Mouse (Mus musculus) splenic B cell, adult 2 months (primary cell): ENCODE measurements around the gene Gm11037.
A peak's percentile ranks its signal among the peaks of the same experiment; 100 is the strongest.

Source experiments
- DNase-seq: peaks from one replicate; pipeline ENCODE4 v3.0.0-alpha.2; 2011; ENCODE audit warnings: low read depth, low spot score
- H3K27me3 ChIP-seq: 2 replicates; pipeline ENCODE4 v1.6.1; 2012; ENCODE audit warnings: mild to moderate bottlenecking, low read length, moderate library complexity, mixed read lengths; ENCODE audit not compliant: control insufficient read depth, poor library complexity, insufficient read depth, severe bottlenecking
- H3K36me3 ChIP-seq: 2 replicates; pipeline ENCODE4 v1.6.1; 2012; ENCODE audit warnings: mild to moderate bottlenecking, low read length, moderate library complexity, mixed read lengths; ENCODE audit not compliant: control insufficient read depth, poor library complexity, insufficient read depth, severe bottlenecking

Gm11037 gene

GRCm38 (mm10) chr2:131152166-131152730 lies 19.0 kb downstream of the Gm11037 start:
- Histone ChIP-seq H3K36me3 (peaks cover 4% of the 10 kb centered on the region; the same call in 1 of the 2 replicates), H3K27me3 (no peaks in the 10 kb centered on the region)
- DNase-seq, result no peak

GRCm38 (mm10) chr2:131154036-131154435 lies 20.7 kb downstream of the Gm11037 start:
- Histone ChIP-seq H3K27me3 (no peaks in the 10 kb centered on the region), H3K36me3 (peaks cover 4% of the 10 kb centered on the region; the same call in 1 of the 2 replicates)
- no peak for DNase-seq

GRCm38 (mm10) chr2:131156987-131157386 lies 23.7 kb downstream of the Gm11037 start:
- Histone ChIP-seq H3K27me3 (no peaks in the 10 kb centered on the region), H3K36me3 (peaks cover 3% of the 10 kb centered on the region; the same call in 1 of the 2 replicates)
- DNase-seq, result no peak

- H3K36me3 ChIP-seq, result no peaks in the 10 kb centered on the region
- no peak for DNase-seq
- no peaks in the 10 kb centered on the region for H3K27me3 ChIP-seq
Measured at GRCm38 (mm10) chr2:131159491-131159910, 26.2 kb downstream of the Gm11037 start.

- no peaks in the 10 kb centered on the region for H3K36me3 ChIP-seq
- no peaks in the 10 kb centered on the region for H3K27me3 ChIP-seq
- DNase-seq, result peak; percentile 99
Measured at GRCm38 (mm10) chr2:131159938-131160581, 26.8 kb downstream of the Gm11037 start, which contains the start of gene 1700037H04Rik. Gene 1700037H04Rik, minus strand, starts transcription at chr2:131160081.

GRCm38 (mm10) chr2:131160671-131161111 lies 27.4 kb downstream of the Gm11037 start:
- H3K27me3 ChIP-seq, result no peaks in the 10 kb centered on the region
- H3K36me3 ChIP-seq, result no peaks in the 10 kb centered on the region
- peak; percentile 45 for DNase-seq

GRCm38 (mm10) chr2:131163924-131164323 lies 30.6 kb downstream of the Gm11037 start:
- H3K27me3 ChIP-seq, result no peaks in the 10 kb centered on the region
- no peak for DNase-seq
- H3K36me3 ChIP-seq, result no peaks in the 10 kb centered on the region

- DNase-seq, result no peak
- no peaks in the 10 kb centered on the region for H3K27me3 ChIP-seq
- H3K36me3 ChIP-seq, result no peaks in the 10 kb centered on the region
Measured at GRCm38 (mm10) chr2:131166172-131166571, 32.9 kb downstream of the Gm11037 start.

- Histone ChIP-seq H3K27me3 (no peaks in the 10 kb centered on the region), H3K36me3 (no peaks in the 10 kb centered on the region)
- DNase-seq, result no peak
Measured at GRCm38 (mm10) chr2:131167984-131168383, 34.7 kb downstream of the Gm11037 start.

GRCm38 (mm10) chr2:131168914-131169313 lies 35.6 kb downstream of the Gm11037 start:
- DNase-seq, result no peak
- Histone ChIP-seq H3K36me3 (no peaks in the 10 kb centered on the region), H3K27me3 (no peaks in the 10 kb centered on the region)

GRCm38 (mm10) chr2:131170936-131171335 lies 37.6 kb downstream of the Gm11037 start:
- H3K27me3 ChIP-seq, result no peaks in the 10 kb centered on the region
- no peaks in the 10 kb centered on the region for H3K36me3 ChIP-seq
- DNase-seq, result no peak

- DNase-seq, result peak; percentile 30
- no peaks in the 10 kb centered on the region for H3K27me3 ChIP-seq
- no peaks in the 10 kb centered on the region for H3K36me3 ChIP-seq
Measured at GRCm38 (mm10) chr2:131171401-131172104, 38.3 kb downstream of the Gm11037 start.

- H3K36me3 ChIP-seq, result no peaks in the 10 kb centered on the region
- no peak for DNase-seq
- no peaks in the 10 kb centered on the region for H3K27me3 ChIP-seq
Measured at GRCm38 (mm10) chr2:131172322-131172721, 39.0 kb downstream of the Gm11037 start.

GRCm38 (mm10) chr2:131174700-131175099 lies 41.4 kb downstream of the Gm11037 start:
- peak; percentile 90 for DNase-seq
- Histone ChIP-seq H3K27me3 (no peaks in the 10 kb centered on the region), H3K36me3 (no peaks in the 10 kb centered on the region)

GRCm38 (mm10) chr2:131175286-131175944 lies 42.1 kb downstream of the Gm11037 start:
- no peaks in the 10 kb centered on the region for H3K27me3 ChIP-seq
- no peaks in the 10 kb centered on the region for H3K36me3 ChIP-seq
- no peak for DNase-seq
